ENCODE assay signal across 17 mouse cellular contexts in genomic region chr15:6950503-6950902, GRCm38 (mm10).
"Had no signal": no experiment of that assay in that cellular context is flagged by ENCODE, and none has a peak within 500 bp of the region (broad histone marks: within the 10 kb centered on the region; RNA-seq: fewer than 3 reads in every experiment).

No protein-coding gene starts in this region.

- H3K36me3 ChIP-seq: midbrain, embryonic 10.5 days; midbrain, embryonic 12.5 days; neural tube, embryonic 13.5 days; neural tube, embryonic 15.5 days had no signal

- H3K4me2 ChIP-seq: lung, embryonic 14.5 days; midbrain, embryonic 12.5 days; neural tube, embryonic 13.5 days; neural tube, embryonic 15.5 days had no signal

- H3K4me1 ChIP-seq: midbrain, embryonic 12.5 days; neural tube, embryonic 13.5 days had no signal

- H3K27me3 ChIP-seq: midbrain, embryonic 12.5 days; neural tube, embryonic 13.5 days; neural tube, embryonic 15.5 days had no signal

- H3K4me3 ChIP-seq: midbrain, embryonic 10.5 days; midbrain, embryonic 12.5 days; neural tube, embryonic 13.5 days; neural tube, embryonic 15.5 days had no signal

- DNase-seq: lung, adult 18-20 months; lung, embryonic 14.5 days; lung, postnatal 10 days; lung, postnatal 4 days; midbrain, embryonic 14.5 days; retina, postnatal 1 day; right cerebral cortex, adult 18-20 months; right cerebral cortex, postnatal 25 days; right cerebral cortex, postnatal 4 days; spleen, adult 18-20 months; thymus, adult 18-20 months; thymus, postnatal 14 days; thymus, postnatal 36 days had no signal

- H3K9me3 ChIP-seq: midbrain, embryonic 10.5 days; midbrain, embryonic 12.5 days; neural tube, embryonic 13.5 days; neural tube, embryonic 15.5 days had no signal

- H3K9ac ChIP-seq: lung, embryonic 14.5 days; midbrain, embryonic 12.5 days; neural tube, embryonic 13.5 days; neural tube, embryonic 15.5 days had no signal

- H3K27ac ChIP-seq: midbrain, embryonic 10.5 days; midbrain, embryonic 12.5 days; neural tube, embryonic 13.5 days; neural tube, embryonic 15.5 days had no signal
